Mouse (Mus musculus): ENCODE results near the gene Rnf19b. TPM values are rescaled to one million over a fixed set of nuclear protein-coding genes. Genes with fewer than 3 reads are reported as not detected.

The Rnf19b gene
- total RNA-seq, 1 experiment from 2014 or later: 264 TPM

DNA sequence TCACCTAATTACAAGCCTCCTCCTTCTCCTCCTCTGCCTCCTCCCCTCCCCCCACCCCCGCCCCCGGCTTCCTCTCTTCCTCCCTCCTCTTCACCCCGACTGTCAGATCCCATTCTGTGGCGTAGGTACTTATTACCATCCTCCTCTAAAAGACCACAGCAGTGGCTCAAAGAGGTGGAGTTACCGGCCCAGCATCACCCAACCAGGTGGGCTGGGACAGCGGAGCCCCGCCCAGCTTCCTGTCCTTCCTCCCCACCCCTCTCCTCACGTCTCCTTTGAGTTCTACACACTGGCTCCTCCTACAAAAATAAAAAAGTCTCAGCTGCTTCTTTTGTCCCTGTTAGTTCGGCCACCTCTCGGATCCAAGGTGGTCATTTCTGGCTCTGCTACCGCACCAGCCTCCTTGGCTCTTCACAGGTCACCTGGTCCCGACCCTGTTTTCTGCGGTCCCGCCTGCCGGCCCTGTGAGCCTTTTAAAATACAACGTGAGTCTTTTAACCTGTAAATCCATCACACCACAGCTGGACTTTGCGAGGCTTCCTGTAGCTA is 72.8 kb downstream of the Rnf19b start:
- no peak for ATAC-seq (replicated peaks; ENCODE audit: insufficient number of reproducible peaks, low FRiP score, low TSS enrichment, poor library complexity, severe bottlenecking)

DNA sequence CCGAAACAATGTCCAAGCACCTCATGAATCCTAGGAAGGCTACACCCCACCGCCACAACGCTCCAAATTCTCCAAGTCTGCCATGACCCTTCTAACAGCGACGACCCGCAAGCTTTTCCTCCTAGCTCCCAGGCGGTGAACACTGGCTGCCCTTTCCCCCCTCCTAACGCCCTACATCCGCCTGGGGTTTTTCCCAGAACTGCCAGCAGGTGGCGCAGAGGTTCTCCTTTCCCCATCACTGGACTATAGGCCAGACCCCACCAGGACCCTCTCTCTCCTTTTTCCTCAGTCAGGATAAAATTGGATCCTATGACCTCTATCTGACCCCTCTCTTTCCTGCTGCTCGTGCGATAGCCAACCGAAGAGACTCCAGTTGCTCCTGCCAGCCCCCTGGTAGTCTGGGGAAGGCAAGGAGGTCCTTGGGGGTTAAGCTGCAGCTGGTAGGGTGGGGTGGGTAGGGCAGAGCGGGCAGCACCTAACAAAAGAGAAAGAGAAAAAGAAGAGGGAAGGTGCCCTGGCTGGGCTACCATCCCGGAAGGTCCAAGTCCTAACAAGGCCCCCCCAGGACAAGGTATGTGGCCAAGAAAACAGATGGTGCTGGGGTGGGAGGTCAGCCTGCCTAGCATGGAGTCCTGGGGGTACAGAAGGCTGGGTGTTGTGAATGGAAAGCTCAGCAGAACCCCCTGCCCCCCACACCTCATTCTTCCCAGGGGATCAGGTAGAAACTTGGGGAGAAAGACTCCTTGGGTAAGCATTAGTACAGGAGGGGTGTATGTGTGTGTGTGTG is 76.9 kb downstream of the Rnf19b start:
- ATAC-seq (replicated peaks; ENCODE audit: insufficient number of reproducible peaks, low FRiP score, low TSS enrichment, poor library complexity, severe bottlenecking): peak; percentile 49; the same call in 1 of the 2 replicates

Other genes starting within 250 kb of the Rnf19b start
- 0.75 to 3.5 TPM (median 0.95 TPM) in 3 replicates for gene Trim62, start 174.7 kb upstream of the Rnf19b start, total RNA-seq (2017)
- gene Azin2, start 95.8 kb upstream of the Rnf19b start, total RNA-seq (2017): 2.2 to 11.7 TPM (median 5.8 TPM) in 3 replicates
- 62.2 to 89.0 TPM (median 73.4 TPM) in 3 replicates for gene Ak2, start 66.3 kb upstream of the Rnf19b start, total RNA-seq (2017)
- gene Tmem54, start 47.3 kb downstream of the Rnf19b start, total RNA-seq (2017): not detected in 3 replicates
- gene Hpca, start 63.8 kb downstream of the Rnf19b start, total RNA-seq (2017): not detected in 3 replicates
- gene Fndc5, start 78.7 kb downstream of the Rnf19b start, total RNA-seq (2017): 0.32 TPM in 1 of 3 replicates, not detected in the others
- gene S100pbp, start 131.5 kb downstream of the Rnf19b start, total RNA-seq (2017): 24.0 to 32.0 TPM (median 30.6 TPM) in 3 replicates
- gene Yars, start 131.5 kb downstream of the Rnf19b start, total RNA-seq (2017): 30.1 to 41.8 TPM (median 33.8 TPM) in 3 replicates
- 0.32 to 0.57 TPM in 2 of 3 replicates, not detected in the other for gene C77080, start 203.1 kb downstream of the Rnf19b start, total RNA-seq (2017)
- 0.75 TPM in 1 of 3 replicates, not detected in the others for gene Sync, start 229.3 kb downstream of the Rnf19b start, total RNA-seq (2017)

Measured in monocyte, adult 5-6 weeks (primary cell).